Mouse (Mus musculus): ENCODE data around the gene Ugt1a1. TPM values are rescaled to one million over a fixed set of nuclear protein-coding genes. Genes with fewer than 3 reads are reported as not detected.
"Not testable (repeated sequence)": the region's sequence is repeated elsewhere in the genome, so short reads cannot be mapped to it uniquely, and the experiment has no call there.

Ugt1a1 gene
- polyA plus RNA-seq, 1 experiment from 2014 or later = 0.07 TPM

DNA sequence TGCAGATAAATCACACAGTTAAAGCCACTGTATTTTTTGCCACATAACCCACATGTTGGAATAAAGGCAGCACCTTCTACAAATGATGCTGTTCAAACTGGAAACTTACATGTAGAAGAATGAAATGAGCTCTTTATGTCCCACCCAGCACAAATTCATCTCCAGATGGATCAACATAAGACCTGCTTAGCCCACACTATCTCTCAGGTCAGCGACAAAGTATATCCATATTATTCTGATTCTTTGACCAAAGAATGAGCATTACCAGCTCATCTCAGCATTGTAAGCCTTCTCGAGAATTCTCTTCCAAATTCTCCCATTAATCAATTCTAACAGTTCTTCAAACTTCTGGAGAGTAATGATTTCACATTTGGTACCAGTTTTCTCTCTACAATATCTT is 10.5 kb downstream of the Ugt1a1 start:
- H3K36me3 ChIP-seq (replicated peaks) = no peaks in the 10 kb centered on the region
- DNase-seq (ENCODE audit: extremely low spot score, low spot score) = no peak
- no peak overlapping the region for H3K27ac ChIP-seq
- H3K9me3 ChIP-seq = peaks cover 20% of the 10 kb centered on the region
- H3K27me3 ChIP-seq (ENCODE audit: poor library complexity, severe bottlenecking) = no peaks in the 10 kb centered on the region
- WGBS = 62% methylated on average over 2 of the region's 2 CpGs
- no peak overlapping the region for H3K4me3 ChIP-seq
- no peaks in the 10 kb centered on the region for H3K4me1 ChIP-seq

- H3K27me3 ChIP-seq (ENCODE audit: poor library complexity, severe bottlenecking); H3K36me3 ChIP-seq (replicated peaks); H3K4me1 ChIP-seq; H3K4me3 ChIP-seq; H3K27ac ChIP-seq: not testable (repeated sequence)
- peaks cover 29% of the 10 kb centered on the region for H3K9me3 ChIP-seq
- DNase-seq (ENCODE audit: extremely low spot score, low spot score) = peak; percentile 20
Measured at GRCm38 (mm10) chr1:88223011-88223515, 11.3 kb downstream of the Ugt1a1 start.

- H3K36me3 ChIP-seq (replicated peaks) = no peaks in the 10 kb centered on the region
- peaks cover 34% of the 10 kb centered on the region for H3K9me3 ChIP-seq
- no peak overlapping the region for H3K27ac ChIP-seq
- DNase-seq (ENCODE audit: extremely low spot score, low spot score) = peak; percentile 28
- no peak overlapping the region for H3K4me3 ChIP-seq
- no peaks in the 10 kb centered on the region for H3K27me3 ChIP-seq (ENCODE audit: poor library complexity, severe bottlenecking)
- whole genome bisulfite sequencing = 61% methylated on average over 1 of the region's 1 CpGs
- no peaks in the 10 kb centered on the region for H3K4me1 ChIP-seq
Measured at GRCm38 (mm10) chr1:88223591-88223990, 11.8 kb downstream of the Ugt1a1 start.

DNA sequence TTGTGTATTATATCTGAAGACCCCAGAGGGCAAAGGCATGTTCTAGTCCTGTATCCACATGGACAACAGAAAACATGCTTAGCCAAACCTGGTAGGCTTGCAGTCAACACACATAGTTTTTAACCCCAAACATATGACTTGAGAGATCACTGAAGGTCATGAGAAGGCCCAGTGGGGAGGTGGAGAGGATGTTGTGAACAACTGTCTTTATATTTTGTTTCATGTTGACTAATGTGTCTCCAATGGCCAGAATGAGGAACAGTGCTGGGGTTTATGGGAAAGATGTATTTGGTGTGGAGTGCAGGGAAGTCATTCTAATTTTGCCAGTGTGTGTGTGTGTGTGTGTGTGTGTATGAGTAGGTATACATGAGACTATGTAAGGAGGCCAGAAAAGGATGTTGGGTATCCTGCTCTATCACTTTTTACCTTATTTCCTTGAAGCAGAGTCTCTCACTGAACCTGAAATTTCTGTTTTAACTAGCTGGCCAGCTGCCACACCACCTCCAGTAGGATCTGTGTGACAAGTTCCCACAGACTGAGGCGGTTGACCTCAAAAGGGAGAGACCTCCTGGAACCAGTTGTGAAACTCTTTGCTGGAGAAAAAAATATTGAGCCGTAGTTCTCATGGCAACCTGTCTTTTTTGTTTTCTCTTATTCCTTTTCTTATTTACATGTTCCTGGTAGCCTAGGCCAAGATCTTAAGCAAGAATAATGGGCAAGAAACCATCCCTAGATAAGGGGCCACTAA is 12.4 kb downstream of the Ugt1a1 start:
- peak; percentile 27 for DNase-seq (ENCODE audit: extremely low spot score, low spot score)
- Histone ChIP-seq H3K27me3 (ENCODE audit: poor library complexity, severe bottlenecking) (no peaks in the 10 kb centered on the region), H3K27ac (no peak overlapping the region), H3K36me3 (replicated peaks) (no peaks in the 10 kb centered on the region), H3K4me1 (no peaks in the 10 kb centered on the region), H3K4me3 (no peak overlapping the region), H3K9me3 (peaks cover 40% of the 10 kb centered on the region)
- 74% methylated on average over 2 of the region's 2 CpGs for WGBS

DNA sequence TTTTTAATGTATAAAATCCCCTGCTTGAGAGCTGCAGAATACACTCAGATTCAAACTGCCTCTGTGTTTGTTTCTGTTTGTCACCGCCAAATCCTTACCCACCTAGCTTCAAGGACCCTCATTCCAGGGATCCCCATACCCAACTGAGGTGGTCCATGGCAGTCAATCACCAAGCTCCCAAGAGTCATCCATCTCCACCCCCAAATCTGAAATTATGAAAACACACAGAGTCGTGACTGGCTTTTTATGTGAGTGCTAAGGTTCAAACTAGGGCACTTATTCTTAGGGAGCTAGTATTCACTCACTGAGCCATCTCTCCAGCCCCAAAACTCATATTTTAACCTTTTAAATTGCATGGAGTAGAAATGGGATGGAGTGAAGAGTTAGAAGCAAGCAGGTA is 13.5 kb downstream of the Ugt1a1 start:
- H3K27me3 ChIP-seq (ENCODE audit: poor library complexity, severe bottlenecking); H3K4me1 ChIP-seq; H3K27ac ChIP-seq; H3K4me3 ChIP-seq; H3K36me3 ChIP-seq (replicated peaks); DNase-seq (ENCODE audit: extremely low spot score, low spot score): not testable (repeated sequence)
- 43% methylated on average over 2 of the region's 2 CpGs for WGBS
- peaks cover 51% of the 10 kb centered on the region for H3K9me3 ChIP-seq

DNA sequence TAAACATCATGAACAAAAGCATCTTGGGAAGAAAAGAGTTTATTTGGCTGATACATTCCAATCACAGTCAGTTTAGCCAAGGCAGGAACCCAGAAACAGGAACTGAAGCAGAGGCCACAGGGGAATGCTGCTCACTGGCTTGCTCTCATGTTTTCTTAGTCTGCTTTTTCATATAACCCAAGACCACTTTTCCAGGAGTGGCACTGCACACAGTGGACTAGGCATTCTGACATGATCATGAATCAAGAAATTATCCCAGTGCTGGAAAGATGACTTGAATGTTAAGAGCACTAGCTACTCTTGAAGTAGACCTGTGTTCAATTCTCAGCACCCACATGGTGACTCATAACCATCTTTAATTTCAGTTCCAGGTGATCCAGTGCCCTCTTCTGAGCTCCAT is 14.0 kb downstream of the Ugt1a1 start:
- Histone ChIP-seq H3K36me3 (replicated peaks) (no peaks in the 10 kb centered on the region), H3K27ac (no peak overlapping the region), H3K9me3 (peaks cover 56% of the 10 kb centered on the region), H3K27me3 (ENCODE audit: poor library complexity, severe bottlenecking) (no peaks in the 10 kb centered on the region), H3K4me3 (no peak overlapping the region), H3K4me1 (no peaks in the 10 kb centered on the region)
- DNase-seq (ENCODE audit: extremely low spot score, low spot score) = peak; percentile 14

DNA sequence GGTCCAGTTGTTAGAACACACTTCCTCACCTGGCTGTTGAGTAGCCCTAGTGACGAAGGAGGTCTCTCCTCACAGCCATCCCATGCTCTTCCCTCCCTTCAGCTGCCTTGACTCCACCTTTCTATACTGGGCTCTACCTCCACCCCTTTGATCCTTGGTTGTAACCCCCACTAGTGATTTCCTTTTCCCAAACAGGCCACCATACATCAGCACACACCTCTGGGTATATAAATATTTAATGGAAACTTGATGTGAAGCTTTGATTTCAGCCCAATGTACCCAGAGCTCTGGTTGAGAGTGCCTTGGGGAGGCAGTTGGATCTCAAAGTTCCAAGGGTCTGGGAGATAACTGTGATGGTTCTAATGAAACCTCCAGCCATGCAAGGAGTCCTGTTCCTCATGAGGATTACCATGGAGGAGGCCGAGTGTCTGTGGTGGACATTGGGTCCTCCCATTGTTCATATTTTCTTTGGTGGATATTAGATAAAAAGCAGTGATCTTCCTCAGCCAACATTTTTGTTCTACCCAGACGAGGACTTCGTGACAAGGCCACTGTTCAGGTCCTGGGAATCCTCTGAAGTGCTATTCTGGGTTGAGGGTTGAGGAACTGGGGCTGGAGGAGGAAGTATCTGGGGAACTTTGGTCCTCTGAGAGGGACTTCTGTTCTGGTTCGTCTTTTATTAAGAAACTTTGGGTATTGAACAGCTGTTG is 15.1 kb downstream of the Ugt1a1 start, which contains the start of gene Mroh2a:
Gene Mroh2a, plus strand, starts transcription at position 317 of the 710 bp plus-strand sequence.
- peak; percentile 17 for DNase-seq (ENCODE audit: extremely low spot score, low spot score)

DNA sequence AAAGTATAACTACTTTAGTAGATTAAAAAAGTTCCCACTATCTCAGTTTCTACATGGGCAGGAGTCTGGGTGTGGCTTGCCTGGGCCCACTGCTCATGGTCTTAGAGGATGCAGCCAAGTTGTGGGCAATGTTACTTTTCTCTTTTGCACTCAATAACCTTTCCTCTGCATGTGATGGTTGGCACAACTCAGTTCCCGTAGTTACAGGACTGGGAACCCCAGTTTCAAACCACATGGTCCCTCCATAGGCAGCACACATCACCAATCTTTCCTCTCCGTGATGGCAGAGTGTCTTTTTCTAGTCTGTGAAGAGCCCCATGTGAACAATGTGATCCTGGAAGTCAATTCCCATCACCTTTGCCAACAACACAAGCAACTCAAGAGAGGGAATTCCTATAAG is 15.7 kb downstream of the Ugt1a1 start:
- 67% methylated on average over 2 of the region's 2 CpGs for WGBS

More for the DNA sequence above, 15.1 kb downstream of the Ugt1a1 start, which contains the start of gene Mroh2a:
- Histone ChIP-seq H3K27ac (no peak within 1 kb of the TSS), H3K9me3 (peaks cover 66% of the 10 kb centered on the region), H3K36me3 (replicated peaks) (no peaks in the 10 kb centered on the region), H3K4me1 (no peaks in the 10 kb centered on the region), H3K27me3 (ENCODE audit: poor library complexity, severe bottlenecking) (no peaks in the 10 kb centered on the region), H3K4me3 (no peak within 1 kb of the TSS)
- WGBS = 58% methylated on average over 5 of the region's 5 CpGs

DNA sequence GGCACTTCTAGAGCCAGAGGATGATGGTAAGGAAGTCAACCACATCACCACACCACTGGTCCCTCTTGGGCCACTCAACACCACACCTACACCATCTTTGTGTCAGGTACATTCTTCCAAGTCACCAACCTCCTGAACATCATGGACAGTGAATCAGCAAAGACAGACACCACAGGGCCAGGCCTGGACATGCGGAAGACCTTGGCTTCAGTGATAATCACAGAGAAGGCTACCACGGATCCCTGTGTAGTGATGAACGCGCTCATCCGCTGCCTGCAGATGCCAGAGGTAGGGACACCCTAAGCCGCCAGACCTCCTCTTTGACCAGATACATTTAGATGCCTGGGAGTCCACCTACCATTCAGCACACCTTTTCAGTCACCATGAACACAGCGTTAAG is 16.4 kb downstream of the Ugt1a1 start:
- no peak overlapping the region for H3K27ac ChIP-seq
- no peaks in the 10 kb centered on the region for H3K4me1 ChIP-seq
- no peak for DNase-seq (ENCODE audit: extremely low spot score, low spot score)
- WGBS = 71% methylated on average over 7 of the region's 7 CpGs
- H3K9me3 ChIP-seq = peaks cover 79% of the 10 kb centered on the region
- H3K27me3 ChIP-seq (ENCODE audit: poor library complexity, severe bottlenecking) = no peaks in the 10 kb centered on the region
- no peak overlapping the region for H3K4me3 ChIP-seq
- H3K36me3 ChIP-seq (replicated peaks) = no peaks in the 10 kb centered on the region

More for the DNA sequence above, 15.7 kb downstream of the Ugt1a1 start:
- peak; percentile 14 for DNase-seq (ENCODE audit: extremely low spot score, low spot score)
- no peaks in the 10 kb centered on the region for H3K27me3 ChIP-seq (ENCODE audit: poor library complexity, severe bottlenecking)
- no peak overlapping the region for H3K27ac ChIP-seq
- no peaks in the 10 kb centered on the region for H3K36me3 ChIP-seq (replicated peaks)
- peaks cover 73% of the 10 kb centered on the region for H3K9me3 ChIP-seq
- no peak overlapping the region for H3K4me3 ChIP-seq
- no peaks in the 10 kb centered on the region for H3K4me1 ChIP-seq

GRCm38 (mm10) chr1:88229566-88229965 is 17.8 kb downstream of the Ugt1a1 start:
- no peaks in the 10 kb centered on the region for H3K36me3 ChIP-seq (replicated peaks)
- 85% methylated on average over 3 of the region's 3 CpGs for WGBS
- no peak for DNase-seq (ENCODE audit: extremely low spot score, low spot score)
- no peak overlapping the region for H3K27ac ChIP-seq
- no peaks in the 10 kb centered on the region for H3K27me3 ChIP-seq (ENCODE audit: poor library complexity, severe bottlenecking)
- H3K4me3 ChIP-seq = no peak overlapping the region
- H3K9me3 ChIP-seq = peaks cover 94% of the 10 kb centered on the region
- H3K4me1 ChIP-seq = no peaks in the 10 kb centered on the region

DNA sequence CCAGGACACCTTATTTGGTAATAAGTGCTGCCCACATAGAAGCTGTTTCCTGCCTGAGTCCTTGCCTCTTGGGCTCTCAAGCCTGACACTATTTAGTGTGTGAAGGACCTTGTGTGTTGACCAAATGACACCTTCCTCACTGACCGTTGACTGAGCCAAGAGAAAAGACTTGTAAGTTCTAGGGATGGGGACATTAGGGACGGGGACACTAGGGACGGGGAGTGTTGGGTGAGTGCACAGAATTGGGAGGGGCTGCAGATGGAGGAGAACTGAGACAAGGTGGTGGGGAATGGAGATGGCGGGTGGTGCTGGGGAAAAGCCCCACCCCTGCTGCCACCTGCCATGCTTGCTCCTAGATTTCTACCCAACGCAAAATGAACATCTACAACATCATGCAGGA is 18.2 kb downstream of the Ugt1a1 start:
- H3K27me3 ChIP-seq (ENCODE audit: poor library complexity, severe bottlenecking) = no peaks in the 10 kb centered on the region
- 87% methylated on average over 5 of the region's 5 CpGs for WGBS
- H3K4me1 ChIP-seq = no peaks in the 10 kb centered on the region
- no peak overlapping the region for H3K4me3 ChIP-seq
- no peak overlapping the region for H3K27ac ChIP-seq
- H3K36me3 ChIP-seq (replicated peaks) = no peaks in the 10 kb centered on the region
- peaks cover 98% of the 10 kb centered on the region for H3K9me3 ChIP-seq
- no peak for DNase-seq (ENCODE audit: extremely low spot score, low spot score)

GRCm38 (mm10) chr1:88230421-88230820 is 18.7 kb downstream of the Ugt1a1 start:
- H3K9me3 ChIP-seq = peaks cover 100% of the 10 kb centered on the region
- WGBS = 75% methylated on average over 7 of the region's 7 CpGs
- no peak for DNase-seq (ENCODE audit: extremely low spot score, low spot score)
- H3K36me3 ChIP-seq (replicated peaks) = no peaks in the 10 kb centered on the region
- H3K4me3 ChIP-seq = no peak overlapping the region
- no peaks in the 10 kb centered on the region for H3K27me3 ChIP-seq (ENCODE audit: poor library complexity, severe bottlenecking)
- no peak overlapping the region for H3K27ac ChIP-seq
- H3K4me1 ChIP-seq = no peaks in the 10 kb centered on the region
